Mouse (Mus musculus): ENCODE measurements around the gene Lmntd1. TPM values are rescaled to one million over a fixed set of nuclear protein-coding genes. Genes with fewer than 3 reads are reported as not detected.

Lmntd1 gene
- polyA plus RNA-seq, 1 experiment from 2014 or later = 0.29 TPM

DNA sequence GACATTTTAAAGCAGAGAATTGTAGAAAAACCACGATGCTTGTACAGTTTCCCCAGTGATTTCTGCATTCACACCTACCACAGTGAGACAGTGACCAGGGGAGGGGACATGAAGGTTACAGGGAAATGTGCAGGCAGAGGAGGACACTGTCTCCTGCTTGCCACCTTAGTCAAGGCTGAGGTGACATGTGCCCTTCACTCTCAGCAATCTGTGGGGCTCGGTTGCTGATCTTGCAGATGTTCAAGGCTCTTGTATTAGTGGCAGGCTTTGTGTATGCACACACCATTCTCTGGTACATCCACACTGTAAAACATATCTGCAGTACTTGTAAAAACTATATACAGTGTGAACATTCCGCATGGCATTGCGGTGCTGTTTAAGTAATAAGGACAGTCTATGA is 216.2 kb downstream of the Lmntd1 start:
- Histone ChIP-seq H3K36me3 (ENCODE audit: insufficient read depth) (no peaks in the 10 kb centered on the region), H3K4me3 (ENCODE audit: low read depth, low read length) (no peak overlapping the region), H3K4me2 (no peak overlapping the region), H3K9me3 (ENCODE audit: low read depth, low read length) (no peaks in the 10 kb centered on the region), H3K4me1 (ENCODE audit: insufficient read depth) (no peaks in the 10 kb centered on the region), H3K27ac (ENCODE audit: low read depth) (no peak overlapping the region), H3K9ac (no peak overlapping the region), H3K27me3 (ENCODE audit: insufficient read depth, low read length) (no peaks in the 10 kb centered on the region)
- no peak for TF ChIP-seq CTCF (IDR thresholded peaks at IDR 0.05; ENCODE audit: low read depth)
- no peak for DNase-seq
- 79% methylated on average over 4 of the region's 4 CpGs for WGBS
- ATAC-seq (ENCODE audit: insufficient read depth) = no peak

DNA sequence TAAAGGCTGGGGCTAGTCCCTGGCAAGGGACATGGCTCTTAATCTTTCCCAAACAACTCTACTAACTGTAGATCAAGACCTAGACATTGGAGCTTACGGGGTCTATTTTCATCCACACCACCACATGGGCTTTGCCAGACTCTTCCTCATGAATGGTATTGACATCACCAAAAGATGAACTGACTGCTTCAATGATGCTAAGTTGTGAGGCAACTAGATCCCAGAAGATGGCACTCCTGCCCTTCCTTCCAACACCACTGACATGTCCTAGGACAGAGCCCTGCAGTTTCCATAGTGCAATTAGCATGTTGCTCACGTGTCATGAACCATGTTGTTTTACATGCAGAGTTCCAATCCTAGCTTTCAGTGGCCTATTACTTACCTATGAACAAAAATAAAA is 217.6 kb downstream of the Lmntd1 start:
- no peak overlapping the region for H3K27ac ChIP-seq (ENCODE audit: low read depth)
- TF ChIP-seq CTCF (IDR thresholded peaks at IDR 0.05; ENCODE audit: low read depth) = peak; percentile 37
- H3K27me3 ChIP-seq (ENCODE audit: insufficient read depth, low read length) = no peaks in the 10 kb centered on the region
- DNase-seq (no peak), ATAC-seq (ENCODE audit: insufficient read depth) (no peak)
- H3K4me2 ChIP-seq = no peak overlapping the region
- 85% methylated on average over 2 of the region's 2 CpGs for WGBS
- no peak overlapping the region for H3K9ac ChIP-seq
- no peaks in the 10 kb centered on the region for H3K36me3 ChIP-seq (ENCODE audit: insufficient read depth)
- H3K4me1 ChIP-seq (ENCODE audit: insufficient read depth) = no peaks in the 10 kb centered on the region
- no peak overlapping the region for H3K4me3 ChIP-seq (ENCODE audit: low read depth, low read length)
- no peaks in the 10 kb centered on the region for H3K9me3 ChIP-seq (ENCODE audit: low read depth, low read length)

DNA sequence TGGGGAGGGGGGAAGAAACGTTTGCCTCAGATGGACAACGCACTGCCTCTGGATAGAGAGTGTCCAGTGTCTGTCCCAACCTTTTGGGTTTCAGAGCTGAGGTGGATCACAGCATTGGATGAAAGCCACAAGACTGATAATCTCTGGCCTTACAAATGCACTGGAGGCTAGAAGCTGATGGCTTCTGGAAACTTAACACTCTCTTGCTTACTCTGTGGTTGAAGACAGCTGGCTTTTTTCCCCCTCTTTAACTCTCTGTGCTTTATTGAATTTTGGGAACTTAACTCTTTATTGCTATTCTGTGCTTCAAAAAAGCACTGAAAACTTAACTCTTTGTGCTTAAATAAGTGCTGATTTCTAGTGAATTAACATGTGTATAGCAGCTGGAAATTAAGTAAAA is 223.7 kb downstream of the Lmntd1 start:
- H3K9me3 ChIP-seq (ENCODE audit: low read depth, low read length) = no peaks in the 10 kb centered on the region
- H3K4me1 ChIP-seq (ENCODE audit: insufficient read depth) = no peaks in the 10 kb centered on the region
- DNase-seq (peak; percentile 33), ATAC-seq (ENCODE audit: insufficient read depth) (no peak)
- no peak overlapping the region for H3K27ac ChIP-seq (ENCODE audit: low read depth)
- H3K4me3 ChIP-seq (ENCODE audit: low read depth, low read length) = no peak overlapping the region
- H3K9ac ChIP-seq = no peak overlapping the region
- no peaks in the 10 kb centered on the region for H3K27me3 ChIP-seq (ENCODE audit: insufficient read depth, low read length)
- H3K4me2 ChIP-seq = no peak overlapping the region
- WGBS = 52% methylated on average over 2 of the region's 2 CpGs
- no peak for TF ChIP-seq CTCF (IDR thresholded peaks at IDR 0.05; ENCODE audit: low read depth)
- no peaks in the 10 kb centered on the region for H3K36me3 ChIP-seq (ENCODE audit: insufficient read depth)

DNA sequence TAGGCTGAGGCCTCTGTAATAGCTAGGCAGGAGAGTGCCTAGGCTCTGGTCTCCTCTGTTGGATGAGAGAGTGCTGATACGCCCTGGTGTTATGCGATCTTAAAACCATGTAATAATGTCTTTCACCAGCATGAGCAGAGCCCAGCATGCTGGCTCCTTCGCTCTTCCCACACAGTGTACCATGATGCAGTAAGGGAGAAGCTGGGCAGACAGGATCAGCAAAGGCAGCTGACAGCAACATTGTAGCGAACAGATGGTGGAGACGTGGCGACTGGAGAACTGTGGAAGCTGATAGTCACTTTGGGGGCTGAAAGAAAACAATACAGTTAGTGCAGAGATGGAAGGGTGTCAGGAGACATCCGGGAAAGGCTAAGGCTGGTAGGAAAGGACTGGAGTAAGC is 224.2 kb downstream of the Lmntd1 start:
- H3K4me1 ChIP-seq (ENCODE audit: insufficient read depth) = no peaks in the 10 kb centered on the region
- H3K4me3 ChIP-seq (ENCODE audit: low read depth, low read length) = no peak overlapping the region
- no peak for TF ChIP-seq CTCF (IDR thresholded peaks at IDR 0.05; ENCODE audit: low read depth)
- no peak overlapping the region for H3K9ac ChIP-seq
- no peak overlapping the region for H3K27ac ChIP-seq (ENCODE audit: low read depth)
- DNase-seq = peak; percentile 33
- no peak overlapping the region for H3K4me2 ChIP-seq
- ATAC-seq (ENCODE audit: insufficient read depth) = peak; percentile 28; the same call in 1 of the 2 replicates
- H3K36me3 ChIP-seq (ENCODE audit: insufficient read depth) = no peaks in the 10 kb centered on the region
- 63% methylated on average over 7 of the region's 7 CpGs for WGBS
- no peaks in the 10 kb centered on the region for H3K27me3 ChIP-seq (ENCODE audit: insufficient read depth, low read length)
- no peaks in the 10 kb centered on the region for H3K9me3 ChIP-seq (ENCODE audit: low read depth, low read length)

DNA sequence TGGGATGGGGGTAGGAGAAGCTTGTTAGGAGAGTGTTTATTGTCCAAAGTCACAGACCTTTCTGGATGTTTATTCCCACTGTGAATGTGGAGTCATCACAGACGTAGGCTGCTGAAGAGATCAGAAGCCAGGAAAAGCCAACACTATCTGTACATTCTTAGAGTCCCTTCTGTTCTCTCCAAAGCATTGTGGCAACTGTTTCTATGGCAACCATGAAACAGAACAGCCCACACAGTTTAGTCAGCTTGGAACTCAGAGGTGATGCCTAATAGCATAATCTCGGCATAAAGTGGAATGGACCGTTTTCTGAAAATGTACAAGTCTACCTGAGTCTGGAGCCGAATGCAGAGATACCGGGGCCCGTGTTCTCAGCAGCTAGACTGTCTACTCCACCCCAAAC is 226.7 kb downstream of the Lmntd1 start:
- no peak overlapping the region for H3K9ac ChIP-seq
- TF ChIP-seq CTCF (IDR thresholded peaks at IDR 0.05; ENCODE audit: low read depth) = no peak
- H3K27ac ChIP-seq (ENCODE audit: low read depth) = no peak overlapping the region
- H3K4me2 ChIP-seq = no peak overlapping the region
- no peaks in the 10 kb centered on the region for H3K9me3 ChIP-seq (ENCODE audit: low read depth, low read length)
- WGBS = 68% methylated on average over 6 of the region's 6 CpGs
- DNase-seq (no peak), ATAC-seq (ENCODE audit: insufficient read depth) (no peak)
- no peaks in the 10 kb centered on the region for H3K4me1 ChIP-seq (ENCODE audit: insufficient read depth)
- no peaks in the 10 kb centered on the region for H3K27me3 ChIP-seq (ENCODE audit: insufficient read depth, low read length)
- no peak overlapping the region for H3K4me3 ChIP-seq (ENCODE audit: low read depth, low read length)
- no peaks in the 10 kb centered on the region for H3K36me3 ChIP-seq (ENCODE audit: insufficient read depth)

DNA sequence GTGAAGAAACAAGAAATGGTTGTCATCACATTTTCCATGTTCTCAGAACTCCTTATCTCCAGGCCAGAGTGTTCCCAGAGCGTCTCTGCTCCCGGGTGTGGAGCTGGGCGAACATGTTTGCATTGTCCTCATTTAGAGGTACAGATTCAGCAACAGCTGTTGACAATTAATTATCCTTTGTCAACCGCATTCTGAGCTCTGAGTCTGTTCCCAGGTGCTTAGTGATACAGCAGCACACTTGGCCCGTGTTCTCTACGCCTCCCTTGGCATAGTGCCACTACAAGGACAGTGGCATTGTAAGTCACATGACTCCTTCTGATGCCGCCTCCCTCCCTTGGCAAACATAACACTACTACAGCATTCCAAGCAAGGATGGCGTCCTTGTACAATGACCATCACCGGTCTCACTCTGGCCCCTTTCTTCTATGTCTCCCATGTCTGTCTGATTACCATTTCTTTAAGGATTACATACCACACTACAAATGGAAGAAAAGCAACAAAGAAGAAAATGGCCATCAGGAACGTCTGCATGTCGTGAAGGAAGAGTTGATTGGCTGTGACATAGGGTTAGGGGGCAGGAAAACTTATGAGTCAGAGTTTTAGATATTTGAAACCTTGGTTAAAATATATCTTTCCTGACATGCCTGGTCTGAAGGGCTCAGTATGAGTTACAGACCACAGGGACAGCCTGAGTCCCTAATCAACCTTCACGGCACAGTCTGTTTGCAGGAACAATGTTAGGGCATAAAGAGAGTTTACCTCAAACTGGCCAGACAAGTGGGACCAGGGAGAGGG is 231.3 kb downstream of the Lmntd1 start:
- no peak for DNase-seq
- 56% methylated on average over 12 of the region's 12 CpGs for WGBS
- Histone ChIP-seq H3K9ac (no peak overlapping the region), H3K4me1 (ENCODE audit: insufficient read depth) (no peaks in the 10 kb centered on the region), H3K27me3 (ENCODE audit: insufficient read depth, low read length) (no peaks in the 10 kb centered on the region), H3K9me3 (ENCODE audit: low read depth, low read length) (no peaks in the 10 kb centered on the region), H3K27ac (ENCODE audit: low read depth) (no peak overlapping the region), H3K4me2 (no peak overlapping the region), H3K4me3 (ENCODE audit: low read depth, low read length) (no peak overlapping the region), H3K36me3 (ENCODE audit: insufficient read depth) (no peaks in the 10 kb centered on the region)
- no peak for TF ChIP-seq CTCF (IDR thresholded peaks at IDR 0.05; ENCODE audit: low read depth)
- no peak for ATAC-seq (ENCODE audit: insufficient read depth)

DNA sequence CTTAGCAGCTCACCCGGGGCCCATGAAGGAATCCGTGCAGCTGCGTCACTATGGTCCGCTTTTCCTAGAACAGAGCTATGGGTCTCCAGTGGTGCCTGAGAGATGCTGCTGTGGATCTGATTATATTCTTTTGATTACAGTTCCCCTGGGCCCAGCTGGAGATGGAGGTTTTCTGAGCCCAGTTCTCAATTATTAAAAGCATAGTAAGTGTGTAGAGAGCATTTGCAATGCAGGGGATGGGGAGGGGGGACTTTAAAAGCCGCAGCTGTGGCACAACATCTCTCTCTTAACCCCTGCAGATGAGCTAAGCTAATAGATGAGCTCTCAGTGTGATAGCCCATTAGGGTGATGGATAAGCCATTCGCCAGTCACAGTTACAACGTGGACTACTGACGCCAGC is 233.2 kb downstream of the Lmntd1 start:
- no peaks in the 10 kb centered on the region for H3K27me3 ChIP-seq (ENCODE audit: insufficient read depth, low read length)
- H3K4me2 ChIP-seq = no peak overlapping the region
- no peak overlapping the region for H3K4me3 ChIP-seq (ENCODE audit: low read depth, low read length)
- no peak for ATAC-seq (ENCODE audit: insufficient read depth)
- no peaks in the 10 kb centered on the region for H3K4me1 ChIP-seq (ENCODE audit: insufficient read depth)
- H3K9ac ChIP-seq = no peak overlapping the region
- no peak for TF ChIP-seq CTCF (IDR thresholded peaks at IDR 0.05; ENCODE audit: low read depth)
- no peak overlapping the region for H3K27ac ChIP-seq (ENCODE audit: low read depth)
- H3K36me3 ChIP-seq (ENCODE audit: insufficient read depth) = no peaks in the 10 kb centered on the region
- H3K9me3 ChIP-seq (ENCODE audit: low read depth, low read length) = no peaks in the 10 kb centered on the region
- DNase-seq = no peak
- WGBS = 84% methylated on average over 8 of the region's 8 CpGs

Measured in lung, embryonic 14.5 days (tissue).